Mouse (Mus musculus) embryo, embryonic 11.5 days (tissue): ENCODE measurements around the gene Stam2.

ENCODE experiments used
- DNase-seq: peaks from one replicate; pipeline ENCODE4 v3.0.0-alpha.2; 2012; ENCODE audit warnings: low read depth, low spot score

Gene Stam2

DNA sequence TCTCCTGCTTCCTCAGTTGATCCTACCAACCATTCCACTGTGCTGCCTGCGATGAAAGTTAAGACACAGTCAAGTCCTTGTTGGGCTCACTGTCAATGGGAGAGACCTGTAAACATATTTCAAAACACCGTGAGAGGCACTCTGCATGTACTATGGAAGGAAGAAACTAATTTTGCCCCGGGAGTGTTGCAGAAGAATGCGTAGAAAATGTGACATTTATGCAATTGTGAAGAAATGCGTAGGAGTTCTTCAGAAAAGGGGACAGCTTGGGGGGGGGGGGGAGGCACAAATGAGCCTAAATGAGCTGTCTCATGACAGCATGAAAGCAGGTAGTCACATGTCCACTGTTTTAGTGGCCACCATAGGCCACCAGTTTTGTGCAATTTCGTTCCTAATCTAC is 90.5 kb downstream of the Stam2 start:
- no peak for DNase-seq

- no peak for DNase-seq
Measured at GRCm38 (mm10) chr2:52647255-52647998, 94.7 kb downstream of the Stam2 start.

GRCm38 (mm10) chr2:52643657-52644056 is 98.4 kb downstream of the Stam2 start:
- no peak for DNase-seq
